Mouse (Mus musculus): Measurements from ENCODE around the gene Zfp729b. TPM values are rescaled to one million over a fixed set of nuclear protein-coding genes. Genes with fewer than 3 reads are reported as not detected.

Gene Zfp729b
- polyA plus RNA-seq (2012), result 0.23 and 0.63 TPM in 2 replicates

GRCm38 (mm10) chr13:67609066-67609876, at the start of gene Zfp729b:
Zfp729b (minus strand) TSS chr13:67609707.

GRCm38 (mm10) chr13:67637294-67638007, 27.9 kb upstream of the Zfp729b start, which contains the start of the genes Gm49345 and Zfp729a:
Gm49345 (minus strand) TSS chr13:67637769.
Zfp729a (minus strand) TSS chr13:67637791.

GRCm38 (mm10) chr13:67553730-67554129, 55.8 kb downstream of the Zfp729b start, which contains the start of gene Zfp748:
Zfp748 (minus strand) TSS chr13:67553830.

Other genes starting within 250 kb of the Zfp729b start
- gene Gm28044, start 249.2 kb downstream of the Zfp729b start, polyA plus RNA-seq (2012), result not detected in 2 replicates
- gene Zfp953, start 249.1 kb downstream of the Zfp729b start, polyA plus RNA-seq (2012), result 0.08 and 0.16 TPM in 2 replicates
- 0.23 TPM in 1 of 2 replicates, not detected in the other for gene Gm28041, start 234.0 kb downstream of the Zfp729b start, polyA plus RNA-seq (2012)
- gene Zfp456, start 233.9 kb downstream of the Zfp729b start, polyA plus RNA-seq (2012), result 0.03 and 0.10 TPM in 2 replicates
- gene Zfp429, start 209.9 kb downstream of the Zfp729b start, polyA plus RNA-seq (2012), result 0.34 and 0.63 TPM in 2 replicates
- gene Zfp459, start 188.3 kb downstream of the Zfp729b start, polyA plus RNA-seq (2012), result not detected in 2 replicates
- 0.28 and 0.83 TPM in 2 replicates for gene Zfp874a, start 158.1 kb downstream of the Zfp729b start, polyA plus RNA-seq (2012)
- 0.13 and 0.18 TPM in 2 replicates for gene Zfp874b, start 125.4 kb downstream of the Zfp729b start, polyA plus RNA-seq (2012)
- 0.23 and 0.51 TPM in 2 replicates for gene Zfp58, start 109.2 kb downstream of the Zfp729b start, polyA plus RNA-seq (2012)
- gene Gm26965, start 83.6 kb downstream of the Zfp729b start, polyA plus RNA-seq (2012), result not detected in 2 replicates
- gene Zfp87, start 83.5 kb downstream of the Zfp729b start, polyA plus RNA-seq (2012), result 0.63 and 0.94 TPM in 2 replicates
- 0.27 and 0.32 TPM in 2 replicates for gene Zfp748, start 55.9 kb downstream of the Zfp729b start, polyA plus RNA-seq (2012)
- not detected in 2 replicates for gene Gm49345, start 28.1 kb upstream of the Zfp729b start, polyA plus RNA-seq (2012)
- gene Zfp729a, start 28.1 kb upstream of the Zfp729b start, polyA plus RNA-seq (2012), result 0.20 and 0.27 TPM in 2 replicates
- 0.50 and 0.78 TPM in 2 replicates for gene Zfp738, start 77.4 kb upstream of the Zfp729b start, polyA plus RNA-seq (2012)
- 0.53 and 0.72 TPM in 2 replicates for gene Zfp65, start 119.5 kb upstream of the Zfp729b start, polyA plus RNA-seq (2012)
- 0.26 and 0.27 TPM in 2 replicates for gene Zfp85, start 145.5 kb upstream of the Zfp729b start, polyA plus RNA-seq (2012)
- gene Zfp493, start 170.0 kb upstream of the Zfp729b start, polyA plus RNA-seq (2012), result 0.04 and 0.21 TPM in 2 replicates
- 0.25 and 0.50 TPM in 2 replicates for gene Zfp273, start 204.0 kb upstream of the Zfp729b start, polyA plus RNA-seq (2012)
- not detected in 2 replicates for gene Gm10037, start 221.4 kb upstream of the Zfp729b start, polyA plus RNA-seq (2012)

Measured in megakaryocyte-erythroid progenitor cell, adult 5 weeks (primary cell).